Mouse (Mus musculus): ENCODE measurements around the gene Nop2. TPM values are rescaled to one million over a fixed set of nuclear protein-coding genes. Genes with fewer than 3 reads are reported as not detected.

Gene Nop2
- 6.3 and 8.1 TPM in 2 replicates for polyA plus RNA-seq (2012; rRNA removed; ENCODE audit: low replicate concordance)

GRCm38 (mm10) chr6:125131302-125132156 is at the start of gene Nop2:
Nop2 (plus strand) TSS chr6:125131909.

GRCm38 (mm10) chr6:125095391-125096278 is 36.1 kb upstream of the Nop2 start, which contains the start of gene Chd4:
Chd4 (plus strand) TSS chr6:125095981.

GRCm38 (mm10) chr6:125145001-125145400 is 13.3 kb downstream of the Nop2 start, which contains the start of gene Iffo1:
Iffo1 (plus strand) TSS chr6:125145241.

GRCm38 (mm10) chr6:125166051-125166751 is 34.5 kb downstream of the Nop2 start, which contains the start of gene Gapdh:
Gapdh (minus strand) TSS chr6:125166467.

GRCm38 (mm10) chr6:125191332-125192015 is 59.8 kb downstream of the Nop2 start, which contains the start of the genes Ncapd2 and Mrpl51:
Ncapd2 (minus strand) TSS chr6:125191701.
Mrpl51 (plus strand) TSS chr6:125191801.

Other genes starting within 250 kb of the Nop2 start
- gene Cd4, start 243.7 kb upstream of the Nop2 start, polyA plus RNA-seq (2012; rRNA removed; ENCODE audit: low replicate concordance): 2.8 and 4.7 TPM in 2 replicates
- 3.0 and 7.5 TPM in 2 replicates for gene Lag3, start 220.2 kb upstream of the Nop2 start, polyA plus RNA-seq (2012; rRNA removed; ENCODE audit: low replicate concordance)
- gene Ptms, start 211.8 kb upstream of the Nop2 start, polyA plus RNA-seq (2012; rRNA removed; ENCODE audit: low replicate concordance): 874 and 2,100 TPM in 2 replicates
- gene Mlf2, start 200.5 kb upstream of the Nop2 start, polyA plus RNA-seq (2012; rRNA removed; ENCODE audit: low replicate concordance): 369 and 581 TPM in 2 replicates
- gene Cops7a, start 166.4 kb upstream of the Nop2 start, polyA plus RNA-seq (2012; rRNA removed; ENCODE audit: low replicate concordance): 120 and 168 TPM in 2 replicates
- 3.2 and 4.2 TPM in 2 replicates for gene Pianp, start 135.2 kb upstream of the Nop2 start, polyA plus RNA-seq (2012; rRNA removed; ENCODE audit: low replicate concordance)
- gene Zfp384, start 122.8 kb upstream of the Nop2 start, polyA plus RNA-seq (2012; rRNA removed; ENCODE audit: low replicate concordance): 34.6 and 47.6 TPM in 2 replicates
- 32.0 and 39.8 TPM in 2 replicates for gene Ing4, start 92.1 kb upstream of the Nop2 start, polyA plus RNA-seq (2012; rRNA removed; ENCODE audit: low replicate concordance)
- 11.1 and 17.9 TPM in 2 replicates for gene Acrbp, start 82.2 kb upstream of the Nop2 start, polyA plus RNA-seq (2012; rRNA removed; ENCODE audit: low replicate concordance)
- gene Lpar5, start 64.0 kb upstream of the Nop2 start, polyA plus RNA-seq (2012; rRNA removed; ENCODE audit: low replicate concordance): 129 and 167 TPM in 2 replicates
- gene Chd4, start 35.9 kb upstream of the Nop2 start, polyA plus RNA-seq (2012; rRNA removed; ENCODE audit: low replicate concordance): 19.3 and 20.9 TPM in 2 replicates
- 8.8 and 10.6 TPM in 2 replicates for gene Iffo1, start 13.3 kb downstream of the Nop2 start, polyA plus RNA-seq (2012; rRNA removed; ENCODE audit: low replicate concordance)
- gene Gapdh, start 34.6 kb downstream of the Nop2 start, polyA plus RNA-seq (2012; rRNA removed; ENCODE audit: low replicate concordance): 4,213 and 4,236 TPM in 2 replicates
- gene Ncapd2, start 59.8 kb downstream of the Nop2 start, polyA plus RNA-seq (2012; rRNA removed; ENCODE audit: low replicate concordance): 47.2 and 47.9 TPM in 2 replicates
- gene Mrpl51, start 59.9 kb downstream of the Nop2 start, polyA plus RNA-seq (2012; rRNA removed; ENCODE audit: low replicate concordance): 36.1 and 67.8 TPM in 2 replicates
- gene Vamp1, start 83.6 kb downstream of the Nop2 start, polyA plus RNA-seq (2012; rRNA removed; ENCODE audit: low replicate concordance): 6.9 and 10.7 TPM in 2 replicates
- gene Tapbpl, start 100.0 kb downstream of the Nop2 start, polyA plus RNA-seq (2012; rRNA removed; ENCODE audit: low replicate concordance): 25.3 and 44.5 TPM in 2 replicates
- gene Cd27, start 105.1 kb downstream of the Nop2 start, polyA plus RNA-seq (2012; rRNA removed; ENCODE audit: low replicate concordance): 1.6 and 3.5 TPM in 2 replicates
- gene Tuba3a, start 154.1 kb downstream of the Nop2 start, polyA plus RNA-seq (2012; rRNA removed; ENCODE audit: low replicate concordance): 0.09 TPM in 1 of 2 replicates, not detected in the other
- gene Ltbr, start 182.0 kb downstream of the Nop2 start, polyA plus RNA-seq (2012; rRNA removed; ENCODE audit: low replicate concordance): 182 and 267 TPM in 2 replicates
- gene Scnn1a, start 188.8 kb downstream of the Nop2 start, polyA plus RNA-seq (2012; rRNA removed; ENCODE audit: low replicate concordance): 9.8 and 19.9 TPM in 2 replicates
- 150 and 220 TPM in 2 replicates for gene Tnfrsf1a, start 217.5 kb downstream of the Nop2 start, polyA plus RNA-seq (2012; rRNA removed; ENCODE audit: low replicate concordance)
- 26.6 and 65.1 TPM in 2 replicates for gene Plekhg6, start 248.9 kb downstream of the Nop2 start, polyA plus RNA-seq (2012; rRNA removed; ENCODE audit: low replicate concordance)

Data from duodenum, adult 2 months (tissue).